Mouse (Mus musculus) CD4-positive naive resting alpha-beta T cell, adult 76 days (primary cell): ENCODE measurements around the gene Tle6. TPM values are rescaled to one million over a fixed set of nuclear protein-coding genes. Genes with fewer than 3 reads are reported as not detected.

Experiments used
- total RNA-seq: library from RNA; stranded (reverse); gene quantifications from one replicate; pipeline ENCODE4 v1.2.4, GENCODE M21; 2023

The Tle6 gene
- total RNA-seq: not detected

GRCm38 (mm10) chr10:81600738-81601203, at the start of gene Tle6:
Tle6 (minus strand) TSS chr10:81601073.

GRCm38 (mm10) chr10:81648803-81649775, 48.2 kb upstream of the Tle6 start, which contains the start of gene Gm10778:
Gm10778 (plus strand) TSS chr10:81649059.

GRCm38 (mm10) chr10:81628390-81628789, 27.5 kb upstream of the Tle6 start, which contains the start of gene Ankrd24:
Ankrd24 (plus strand) TSS chr10:81628540.

GRCm38 (mm10) chr10:81626994-81627835, 26.3 kb upstream of the Tle6 start, which contains the start of gene Sirt6:
Sirt6 (minus strand) TSS chr10:81627797.

GRCm38 (mm10) chr10:81605974-81606751, 5.3 kb upstream of the Tle6 start, which contains the start of gene BC025920:
BC025920 (plus strand) TSS chr10:81606270.

GRCm38 (mm10) chr10:81574081-81575056, 26.5 kb downstream of the Tle6 start, which contains the start of gene Tle2:
Tle2 (plus strand) TSS chr10:81574561.

GRCm38 (mm10) chr10:81559163-81559626, 41.7 kb downstream of the Tle6 start, which contains the start of gene Aes:
Aes (plus strand) TSS chr10:81559488.

GRCm38 (mm10) chr10:81545161-81545747, 55.6 kb downstream of the Tle6 start, which contains the start of gene Gna11:
Gna11 (minus strand) TSS chr10:81545190.

Other genes with a start within 250 kb of the Tle6 start
- 4.4 TPM for gene Mfsd12, start 243.6 kb downstream of the Tle6 start, total RNA-seq
- gene 4930404N11Rik, start 235.3 kb downstream of the Tle6 start, total RNA-seq: 4.9 TPM
- gene Fzr1, start 222.6 kb downstream of the Tle6 start, total RNA-seq: 35.7 TPM
- 28.8 TPM for gene Dohh, start 216.6 kb downstream of the Tle6 start, total RNA-seq
- gene Gm48551, start 216.6 kb downstream of the Tle6 start, total RNA-seq: 4.5 TPM
- gene Gm48552, start 212.1 kb downstream of the Tle6 start, total RNA-seq: 3.5 TPM
- 3.1 TPM for gene Smim24, start 208.0 kb downstream of the Tle6 start, total RNA-seq
- 21.0 TPM for gene Nfic, start 145.4 kb downstream of the Tle6 start, total RNA-seq
- gene Celf5, start 118.4 kb downstream of the Tle6 start, total RNA-seq: not detected
- 148 TPM for gene Ncln, start 104.7 kb downstream of the Tle6 start, total RNA-seq
- 110 TPM for gene S1pr4, start 100.9 kb downstream of the Tle6 start, total RNA-seq
- 2.1 TPM for gene Gna15, start 76.8 kb downstream of the Tle6 start, total RNA-seq
- gene Gna11, start 55.9 kb downstream of the Tle6 start, total RNA-seq: 15.2 TPM
- 523 TPM for gene Aes, start 41.6 kb downstream of the Tle6 start, total RNA-seq
- gene Tle2, start 26.5 kb downstream of the Tle6 start, total RNA-seq: 4.3 TPM
- 4.0 TPM for gene BC025920, start 5.2 kb upstream of the Tle6 start, total RNA-seq
- gene Sirt6, start 26.7 kb upstream of the Tle6 start, total RNA-seq: 21.5 TPM
- gene Ankrd24, start 27.5 kb upstream of the Tle6 start, total RNA-seq: 5.2 TPM
- 1.2 TPM for gene Gm10778, start 48.0 kb upstream of the Tle6 start, total RNA-seq
- gene Zfp433, start 103.8 kb upstream of the Tle6 start, total RNA-seq: 12.0 TPM
- 5.5 TPM for gene Gm3055, start 170.1 kb upstream of the Tle6 start, total RNA-seq
- 0.73 TPM for gene Gm4767, start 211.1 kb upstream of the Tle6 start, total RNA-seq